22 mouse cellular contexts compared by ENCODE assay signal in genomic region chr5:135145532-135145931, GRCm38 (mm10). TPM values are rescaled to one million over a fixed set of nuclear protein-coding genes. Genes with fewer than 3 reads are reported as not detected.
"Had no signal": no experiment of that assay in that cellular context is flagged by ENCODE, and none has a peak within 500 bp of the region (broad histone marks: within the 10 kb centered on the region; RNA-seq: fewer than 3 reads in every experiment).

No protein-coding gene starts in this region.

- H3K27ac ChIP-seq: layer of hippocampus, adult 2 months; left cerebral cortex, adult 2 months; liver, embryonic 13.5 days; midbrain, embryonic 10.5 days; midbrain, embryonic 13.5 days; neural tube, embryonic 13.5 days; stomach, postnatal 0 days had no signal

- H3K9me3 ChIP-seq: liver, embryonic 13.5 days; midbrain, embryonic 10.5 days; midbrain, embryonic 13.5 days; neural tube, embryonic 13.5 days had no signal

- H3K36me3 ChIP-seq: liver, embryonic 13.5 days; midbrain, embryonic 10.5 days; midbrain, embryonic 13.5 days; neural tube, embryonic 13.5 days had no signal

- H3K4me2 ChIP-seq: liver, embryonic 13.5 days; midbrain, embryonic 13.5 days; neural tube, embryonic 13.5 days had no signal

- H3K4me3 ChIP-seq: layer of hippocampus, adult 2 months; left cerebral cortex, adult 2 months; liver, embryonic 13.5 days; midbrain, embryonic 10.5 days; midbrain, embryonic 13.5 days; myocyte; neural tube, embryonic 13.5 days had no signal

- DNase-seq: kidney, adult 18-20 months; kidney, adult 9 months; kidney, postnatal 14 days; kidney, postnatal 4 days; liver, embryonic 13.5 days; lung, adult 2 months; lung, postnatal 14 days; lung, postnatal 4 days; retina, postnatal 1 day; right cerebral cortex, postnatal 4 days; thymus, adult 18-20 months; thymus, postnatal 14 days; thymus, postnatal 4 days had no signal

- ATAC-seq: midbrain, embryonic 13.5 days; midbrain, embryonic 16.5 days had no signal

- H3K9ac ChIP-seq: liver, embryonic 13.5 days; midbrain, embryonic 13.5 days; neural tube, embryonic 13.5 days had no signal

- H3K27me3 ChIP-seq: liver, embryonic 13.5 days; midbrain, embryonic 13.5 days; neural tube, embryonic 13.5 days had no signal

RNA-seq across cellular contexts. Expression of gene Mlxipl, which starts 55.8 kb away (rescaled TPM):
- total RNA-seq: neutrophil, adult 5-6 weeks had no signal
- polyA plus RNA-seq: myocyte had no signal
